Mouse (Mus musculus): Measurements from ENCODE around the gene Blm.

Gene Blm

DNA sequence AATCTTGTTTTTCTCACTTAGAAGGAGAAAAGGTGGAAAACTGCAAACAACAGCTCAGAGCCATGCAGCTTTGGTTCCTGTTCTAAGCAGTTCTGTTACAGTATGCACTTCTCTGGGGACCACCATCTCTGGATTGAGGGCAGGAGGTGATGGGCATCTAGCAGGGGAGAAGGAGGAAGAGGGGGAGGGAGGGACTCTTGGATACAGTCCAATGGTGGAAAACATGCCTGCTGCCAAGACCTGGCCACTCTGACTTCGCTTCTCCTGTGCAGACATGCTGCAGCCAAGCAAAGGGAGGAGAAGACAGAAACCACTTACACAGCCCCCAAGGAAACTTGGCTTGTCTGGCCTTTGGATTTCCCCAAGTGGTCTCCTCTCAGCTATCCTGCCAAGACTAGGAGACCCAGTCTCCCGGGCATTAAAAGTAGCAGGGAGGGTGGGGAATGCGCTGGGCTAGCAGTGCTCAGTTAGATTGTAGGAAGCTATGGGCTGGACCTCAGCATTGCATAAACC lies 77.0 kb downstream of the Blm start:
- DNase-seq, result no peak

DNA sequence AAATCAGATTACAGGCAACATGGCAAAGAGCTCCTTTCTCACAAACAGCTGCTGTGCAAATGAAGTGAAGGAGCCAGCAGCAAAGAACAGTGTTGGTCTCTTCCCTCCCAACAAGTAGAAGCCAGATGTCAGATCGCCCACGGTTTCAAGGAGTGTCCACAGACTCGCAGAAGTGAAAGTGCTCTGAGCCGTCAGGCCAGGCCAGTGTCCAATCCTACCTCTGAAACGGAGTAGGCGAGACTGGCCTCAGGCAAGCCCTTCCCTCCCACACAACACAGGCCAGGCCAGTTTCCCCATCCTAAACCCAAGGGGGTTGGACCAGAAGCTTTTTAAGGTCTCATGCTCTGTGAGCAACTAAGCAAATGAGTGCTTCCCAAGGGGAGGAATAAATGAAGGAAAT lies 77.7 kb downstream of the Blm start:
- no peak for DNase-seq

DNA sequence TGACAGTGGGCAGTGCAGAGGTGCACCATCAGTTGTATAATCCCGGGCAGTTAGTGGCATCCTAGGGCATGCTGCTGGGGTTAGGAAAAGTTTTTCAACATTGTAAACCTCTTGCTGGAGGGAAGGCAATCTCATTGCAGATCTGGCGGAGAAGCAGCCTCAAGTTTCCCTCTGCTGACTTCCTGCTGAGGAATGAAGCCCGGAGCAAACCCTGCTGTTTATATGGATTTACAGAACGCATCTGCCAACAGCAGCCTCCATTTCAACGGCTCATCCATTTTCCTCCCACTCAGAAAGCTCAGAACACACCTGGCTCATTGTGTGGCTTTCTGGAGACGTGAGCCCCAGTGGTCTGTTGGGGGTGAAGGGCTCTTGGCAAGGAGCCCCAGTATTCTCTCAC lies 78.6 kb downstream of the Blm start:
- no peak for DNase-seq

DNA sequence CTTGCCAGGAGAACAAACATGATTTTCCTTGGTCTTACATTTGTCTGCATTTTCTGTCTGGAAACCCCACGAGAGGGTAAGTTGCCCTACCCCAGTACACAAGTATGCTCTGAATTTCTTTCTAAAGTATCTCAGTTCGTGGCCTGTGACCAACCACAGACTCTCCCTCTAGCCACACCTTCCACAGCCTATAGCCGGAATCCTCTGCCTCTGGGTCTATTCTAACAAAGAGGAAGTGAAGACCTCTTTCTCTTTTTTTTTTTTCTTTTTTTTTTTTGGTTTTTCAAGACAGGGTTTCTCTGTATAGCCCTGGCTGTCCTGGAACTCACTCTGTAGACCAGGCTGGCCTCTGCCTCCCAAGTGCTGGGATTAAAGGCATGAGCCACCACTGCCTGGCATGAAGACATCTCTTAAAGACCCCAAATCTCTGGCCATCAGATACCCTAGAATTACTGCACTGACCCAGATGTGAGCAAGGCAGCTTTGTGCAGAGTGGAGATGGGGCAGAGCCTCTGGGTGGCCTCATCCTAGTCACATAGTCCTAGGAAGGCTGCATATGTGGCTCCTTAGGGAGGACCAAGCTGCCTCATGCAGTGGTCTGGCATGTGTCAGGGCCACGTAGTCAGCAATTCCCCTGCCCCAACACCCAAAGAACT lies 79.3 kb downstream of the Blm start:
- DNase-seq, result no peak

DNA sequence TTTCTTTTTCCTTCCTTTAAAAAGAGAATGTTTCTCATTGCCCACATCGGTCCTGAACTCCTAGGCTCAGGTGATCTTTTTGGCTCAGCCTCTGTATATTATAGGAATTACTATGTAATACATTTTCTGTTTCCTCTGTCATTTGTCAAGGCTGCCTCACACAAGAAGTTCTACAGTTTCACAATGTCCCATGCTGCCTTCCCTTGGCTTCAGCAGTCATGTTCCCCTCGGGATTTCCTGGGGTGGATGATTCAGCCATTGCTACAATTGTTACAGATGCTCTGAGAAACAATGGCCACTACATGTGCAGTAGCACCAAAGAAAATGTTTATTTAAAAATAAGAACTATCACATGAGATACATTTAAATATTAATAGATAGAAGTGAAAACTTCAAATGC lies 80.1 kb downstream of the Blm start:
- no peak for DNase-seq

DNA sequence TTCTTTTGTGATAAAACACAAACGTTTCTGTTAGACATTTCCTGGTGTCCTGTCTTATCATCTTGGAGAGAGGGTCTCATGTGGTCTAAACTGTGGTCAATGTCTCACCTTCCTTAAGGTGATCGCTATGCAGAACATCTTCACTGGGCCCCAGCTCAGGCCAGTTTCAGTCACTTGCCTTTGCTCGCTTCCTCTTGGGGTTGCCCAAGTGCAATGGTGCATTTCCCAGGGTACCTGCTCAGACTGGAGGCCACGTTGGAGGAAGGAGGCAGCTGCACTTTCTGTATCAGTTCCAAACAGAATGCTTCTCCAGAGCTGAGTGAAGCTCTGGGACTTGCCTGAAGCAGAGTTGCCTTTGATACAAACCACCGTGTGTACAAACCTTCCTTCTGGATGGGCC lies 80.9 kb downstream of the Blm start:
- DNase-seq, result no peak

DNA sequence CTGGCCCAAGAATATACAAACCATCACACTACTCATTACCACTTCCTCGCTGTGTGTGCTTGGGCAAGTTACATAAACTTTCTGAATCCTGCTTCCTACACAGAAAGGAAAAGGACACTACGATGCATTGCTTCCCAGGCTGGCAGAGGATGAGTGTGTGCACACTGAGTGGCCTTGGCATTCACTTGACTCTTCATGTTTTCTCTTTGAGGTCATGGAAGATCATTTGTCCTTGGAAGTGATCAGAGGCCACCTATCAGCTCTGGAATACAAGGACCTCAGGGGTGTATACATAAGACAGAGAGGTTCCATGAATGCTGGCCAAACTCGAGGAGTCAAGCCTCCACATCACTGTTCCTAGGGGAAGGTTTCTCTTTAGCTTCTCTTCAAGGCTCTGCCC lies 81.8 kb downstream of the Blm start:
- no peak for DNase-seq

DNA sequence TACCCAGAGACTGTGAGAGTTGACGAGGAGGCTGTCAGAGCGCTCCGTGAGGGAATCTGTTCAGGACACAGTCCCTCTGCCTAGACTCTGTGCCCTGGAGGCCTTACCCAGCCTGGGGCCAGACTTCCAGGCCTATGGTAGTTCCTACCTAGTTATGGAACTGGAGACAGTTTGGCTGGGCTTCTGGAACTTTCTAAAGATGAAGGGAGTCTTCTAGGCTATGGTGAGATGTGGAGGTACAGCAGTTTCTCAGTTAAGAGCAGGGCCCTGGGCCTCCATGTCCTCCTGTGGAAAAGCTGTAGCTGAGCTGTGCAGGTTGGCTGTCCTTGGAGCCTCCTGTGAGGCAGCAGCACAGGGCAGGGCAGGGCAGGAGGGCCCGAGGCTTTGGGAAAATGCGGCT lies 82.7 kb downstream of the Blm start:
- no peak for DNase-seq

DNA sequence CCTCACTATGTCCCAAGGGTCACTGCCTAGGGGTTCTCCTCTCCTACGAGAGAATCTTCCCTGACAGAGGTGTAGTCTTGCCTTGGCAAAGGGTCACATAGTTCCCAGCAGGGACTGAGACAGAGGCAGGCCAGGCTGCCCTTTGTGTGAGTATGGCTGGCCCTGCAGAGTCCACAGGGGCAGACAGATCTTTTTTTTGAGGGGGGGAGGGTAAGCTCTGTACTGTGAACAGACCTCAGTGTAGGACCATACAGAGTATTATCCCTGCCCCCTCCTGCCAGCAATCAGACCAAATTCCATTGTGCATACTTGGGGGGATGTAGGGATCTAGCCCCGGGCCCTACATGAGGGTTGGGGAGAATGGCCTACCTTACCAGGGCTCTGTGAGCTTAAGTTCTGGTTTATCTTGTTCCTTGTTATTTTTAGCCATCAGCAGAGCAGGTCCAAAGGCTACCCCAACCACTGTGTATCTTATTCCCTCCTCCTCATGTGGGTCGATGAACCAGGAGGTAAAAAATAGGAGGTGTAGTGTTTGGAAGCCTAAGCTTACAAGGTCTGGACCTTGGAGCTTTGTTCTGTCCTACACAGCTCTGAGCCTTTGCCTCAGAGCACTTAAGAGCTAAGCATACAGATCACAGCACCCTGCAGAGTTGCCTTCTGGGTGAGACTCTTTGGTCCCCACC lies 83.2 kb downstream of the Blm start:
- DNase-seq, result no peak

DNA sequence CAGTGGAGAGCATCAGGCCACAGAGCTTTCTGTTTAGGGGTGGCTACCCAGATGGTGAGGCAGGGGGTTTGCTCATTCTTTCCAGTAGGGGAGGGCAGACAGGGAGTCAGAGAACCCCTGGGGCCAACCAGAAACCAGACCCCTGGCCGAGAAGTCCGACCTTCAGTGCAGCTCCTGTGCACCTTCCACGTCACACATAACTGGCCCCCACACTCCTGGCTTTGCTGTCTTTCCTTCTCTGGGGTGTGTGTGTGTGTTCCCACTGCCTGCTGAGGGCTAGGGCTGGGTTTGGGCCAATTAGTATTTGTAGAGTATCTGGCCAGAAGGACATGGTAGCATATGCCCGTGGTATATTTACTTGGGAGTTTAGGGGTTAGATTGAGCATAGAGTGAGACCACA lies 84.6 kb downstream of the Blm start:
- DNase-seq, result no peak

DNA sequence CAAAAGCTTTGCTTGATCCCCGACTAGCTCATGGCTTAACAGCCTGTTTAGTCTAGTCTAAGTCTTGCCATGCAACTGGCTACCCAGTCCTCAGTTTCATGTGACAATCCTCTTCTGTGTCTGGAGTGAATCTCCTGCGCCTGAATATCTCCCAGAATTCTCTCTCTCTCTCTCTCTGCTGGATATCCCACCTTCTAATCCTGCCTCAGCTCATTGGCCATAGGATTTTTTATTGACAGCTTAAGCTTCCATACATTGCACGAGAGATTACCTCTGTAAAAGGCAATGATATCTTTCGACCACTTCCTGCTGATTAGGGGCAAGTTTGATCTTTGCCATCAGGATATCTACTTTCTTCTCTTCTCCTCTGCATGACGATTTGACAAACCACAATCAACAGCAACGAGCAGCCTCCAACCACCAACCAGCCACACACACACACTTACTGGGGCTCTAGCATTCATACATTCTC lies 85.3 kb downstream of the Blm start:
- DNase-seq, result no peak

DNA sequence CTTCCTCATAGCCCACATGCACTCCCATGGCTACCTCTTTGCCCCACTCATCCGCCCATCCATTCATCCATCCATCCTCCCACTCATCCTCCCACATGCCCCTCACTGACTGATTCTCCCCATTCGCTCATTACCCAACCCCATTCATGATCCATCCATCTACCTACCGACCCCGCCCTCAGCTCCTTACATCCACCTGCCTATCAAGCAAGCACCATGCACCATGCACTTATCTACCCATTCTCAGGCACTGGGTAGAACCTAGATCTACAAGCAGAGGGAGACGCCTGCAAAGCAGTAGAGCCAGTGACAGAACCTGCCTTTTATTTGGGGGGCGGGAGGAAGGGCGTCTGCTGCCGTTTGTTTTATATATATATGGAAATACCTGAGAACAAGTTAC lies 87.6 kb downstream of the Blm start:
- peak; percentile 2 for DNase-seq

DNA sequence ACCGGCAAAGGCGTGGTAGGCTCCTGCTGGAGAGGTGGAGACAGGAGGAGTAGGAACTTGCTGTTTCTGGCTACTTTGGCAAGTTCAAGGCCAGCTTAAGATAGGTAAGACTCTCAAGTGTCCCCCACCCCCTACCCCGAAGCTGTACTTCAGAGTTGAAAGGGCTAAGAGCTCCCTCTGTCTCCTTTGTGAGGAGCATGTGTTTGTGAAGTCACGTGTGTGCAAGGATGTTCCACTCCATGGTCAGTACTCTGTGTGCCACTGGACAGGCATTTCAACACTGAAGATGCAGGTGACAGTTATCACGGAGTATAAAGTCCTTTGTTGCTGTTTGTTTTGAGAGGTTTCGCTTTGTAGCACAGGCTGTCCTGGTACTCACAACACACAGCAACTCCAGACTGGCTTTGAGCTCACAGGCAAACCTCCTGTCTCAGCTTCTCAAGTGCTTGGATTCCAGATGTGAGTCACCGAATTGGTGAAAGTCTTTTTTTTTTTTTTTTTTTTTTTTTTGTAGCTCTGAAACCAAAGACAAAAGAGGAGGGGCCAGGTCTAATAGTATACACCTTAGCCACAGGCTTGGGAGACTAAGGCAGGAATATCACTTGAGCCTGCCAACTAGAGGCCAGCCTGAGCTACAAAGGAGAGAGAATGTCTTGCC lies 88.6 kb downstream of the Blm start:
- DNase-seq, result no peak

DNA sequence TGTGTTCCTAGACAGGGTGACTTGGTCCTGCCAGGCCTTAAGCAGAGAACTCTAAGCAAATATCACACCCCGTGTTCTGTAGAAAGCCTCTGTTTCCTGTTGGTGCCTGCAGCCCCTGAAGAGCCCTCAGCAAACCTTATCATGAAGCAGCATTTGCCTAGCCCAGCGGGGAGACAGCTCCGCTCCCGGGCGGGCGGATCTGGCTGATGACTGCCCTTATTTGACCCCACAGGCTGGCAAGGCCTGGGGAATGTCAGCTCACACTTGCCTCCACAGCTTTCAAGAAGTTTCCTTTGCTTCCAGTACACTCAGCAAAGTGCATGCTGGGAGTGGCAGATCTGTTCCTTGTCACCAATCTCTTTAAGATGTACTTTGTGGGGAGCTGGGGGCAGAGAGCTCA lies 89.4 kb downstream of the Blm start:
- DNase-seq, result peak; percentile 60

DNA sequence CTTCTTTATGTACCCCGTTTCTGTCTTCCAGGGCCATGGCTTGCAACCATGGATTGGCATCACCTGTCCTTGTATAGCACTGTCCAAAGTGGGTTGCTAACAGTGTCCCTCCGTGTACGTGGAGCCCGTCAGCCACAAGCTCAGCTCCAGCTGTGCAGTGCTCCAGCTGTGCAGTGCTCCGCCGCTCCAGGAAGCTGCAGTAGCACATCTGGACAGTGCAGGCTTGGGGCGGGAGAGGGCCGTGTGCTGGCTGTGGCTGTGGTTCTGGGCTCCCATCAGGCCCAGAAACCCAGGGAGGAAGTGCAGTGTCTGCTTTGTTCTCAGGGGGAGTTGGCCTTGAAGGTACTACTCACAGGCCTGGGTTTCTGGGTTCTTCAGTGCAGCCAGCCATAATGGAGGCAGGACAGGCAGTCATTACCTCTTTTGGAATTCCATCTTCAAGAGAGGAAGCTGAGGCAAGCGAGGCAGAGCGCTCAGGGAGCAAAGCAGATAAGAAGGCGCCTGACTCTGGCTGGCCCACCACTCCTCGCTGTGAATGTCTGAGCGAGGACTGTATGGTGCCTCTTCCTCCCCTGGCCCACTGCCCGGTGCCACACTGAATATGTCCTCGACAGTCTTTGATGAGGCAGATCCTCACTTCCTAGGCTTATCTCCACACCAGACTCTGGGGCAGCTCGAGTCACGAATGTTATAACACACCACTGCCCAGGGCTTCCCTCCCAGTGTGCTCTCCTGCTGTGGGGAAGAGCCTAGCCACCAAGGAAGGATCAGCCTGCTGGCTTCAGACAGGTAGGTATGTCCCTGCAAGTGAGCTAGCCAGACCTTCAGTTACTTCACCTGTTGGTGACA lies 90.3 kb downstream of the Blm start:
- DNase-seq, result peak; percentile 45

DNA sequence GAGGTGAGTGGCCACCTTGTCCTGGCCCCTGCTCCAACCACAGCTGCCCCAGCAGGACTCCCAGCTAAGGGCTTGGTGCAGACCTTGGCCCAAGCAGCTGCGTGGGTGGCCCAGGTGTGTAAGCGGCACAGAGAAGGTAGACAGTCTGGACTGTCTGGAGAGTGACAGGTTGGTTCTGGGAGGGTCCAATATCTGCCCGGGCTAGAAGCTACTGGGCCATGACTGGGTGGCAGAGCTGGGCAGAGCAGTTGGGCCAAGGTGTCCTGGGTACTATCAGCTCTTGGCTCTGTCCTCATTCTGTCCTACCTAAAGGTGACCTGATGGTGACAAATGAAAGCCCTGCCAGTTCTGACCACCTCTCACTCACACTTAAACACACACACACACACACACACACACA lies 91.8 kb downstream of the Blm start:
- no peak for DNase-seq

DNA sequence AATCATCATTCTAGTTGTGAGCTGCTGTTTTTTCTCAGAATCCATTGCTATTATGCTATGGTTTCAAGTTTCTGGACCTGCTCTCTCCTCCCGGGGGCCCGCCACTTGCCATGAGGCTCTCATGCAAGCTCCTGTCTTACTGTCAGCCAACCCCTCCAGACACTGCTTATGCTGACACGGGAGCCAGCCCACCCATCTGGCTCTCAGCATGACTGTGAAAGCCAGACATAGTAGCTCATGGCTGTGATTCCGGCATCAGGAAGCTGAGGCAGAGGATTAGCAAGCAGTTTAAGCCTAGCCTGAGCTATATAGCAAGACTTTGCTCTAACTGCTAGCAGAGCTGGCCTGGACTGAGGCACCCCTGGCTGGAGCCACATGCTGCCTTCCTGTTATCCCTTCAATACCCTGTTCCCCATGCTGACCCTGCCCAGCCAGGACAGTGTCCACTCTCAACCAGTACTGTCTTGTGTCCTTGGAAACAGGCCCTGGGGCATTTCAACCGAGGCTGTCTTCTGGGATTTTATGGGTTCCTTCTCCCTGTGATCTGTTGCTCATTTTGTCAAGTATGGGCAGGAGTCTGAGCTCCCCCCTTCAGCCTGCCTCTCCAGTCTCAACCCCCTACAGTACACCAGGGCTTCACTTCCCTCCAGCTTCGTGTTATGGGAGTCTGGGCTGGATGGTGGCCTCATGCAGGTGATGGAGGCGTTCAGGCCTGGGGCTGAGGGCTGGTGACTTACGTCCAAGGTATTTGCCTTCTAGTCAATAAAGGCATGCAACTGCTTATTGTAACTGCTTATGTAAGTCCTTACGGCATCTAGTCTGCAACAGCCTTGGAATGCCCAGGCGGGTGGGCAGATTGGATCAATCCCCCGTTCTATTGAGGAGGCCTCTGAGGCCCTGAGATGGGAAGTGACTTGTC lies 92.7 kb downstream of the Blm start:
- no peak for DNase-seq

DNA sequence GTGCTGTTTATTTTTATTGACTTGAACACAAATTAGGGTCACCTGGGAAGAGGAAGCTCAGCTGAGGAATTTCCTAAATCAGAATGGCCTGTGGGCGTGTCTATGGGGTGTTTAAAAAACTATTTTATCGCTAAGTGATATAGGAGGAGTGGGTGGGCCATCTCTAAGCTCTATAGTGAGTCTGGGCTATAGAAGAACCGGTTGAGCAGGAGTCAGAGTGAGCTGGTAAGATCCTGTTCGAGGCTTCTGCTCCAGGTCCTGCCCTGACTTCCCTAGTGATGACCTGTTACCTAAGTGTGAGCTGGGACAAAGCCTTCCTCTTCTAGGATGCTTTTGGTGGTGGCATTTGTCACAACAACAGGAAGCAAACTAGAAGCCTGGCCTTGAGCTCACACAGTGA lies 94.2 kb downstream of the Blm start:
- DNase-seq, result no peak

DNA sequence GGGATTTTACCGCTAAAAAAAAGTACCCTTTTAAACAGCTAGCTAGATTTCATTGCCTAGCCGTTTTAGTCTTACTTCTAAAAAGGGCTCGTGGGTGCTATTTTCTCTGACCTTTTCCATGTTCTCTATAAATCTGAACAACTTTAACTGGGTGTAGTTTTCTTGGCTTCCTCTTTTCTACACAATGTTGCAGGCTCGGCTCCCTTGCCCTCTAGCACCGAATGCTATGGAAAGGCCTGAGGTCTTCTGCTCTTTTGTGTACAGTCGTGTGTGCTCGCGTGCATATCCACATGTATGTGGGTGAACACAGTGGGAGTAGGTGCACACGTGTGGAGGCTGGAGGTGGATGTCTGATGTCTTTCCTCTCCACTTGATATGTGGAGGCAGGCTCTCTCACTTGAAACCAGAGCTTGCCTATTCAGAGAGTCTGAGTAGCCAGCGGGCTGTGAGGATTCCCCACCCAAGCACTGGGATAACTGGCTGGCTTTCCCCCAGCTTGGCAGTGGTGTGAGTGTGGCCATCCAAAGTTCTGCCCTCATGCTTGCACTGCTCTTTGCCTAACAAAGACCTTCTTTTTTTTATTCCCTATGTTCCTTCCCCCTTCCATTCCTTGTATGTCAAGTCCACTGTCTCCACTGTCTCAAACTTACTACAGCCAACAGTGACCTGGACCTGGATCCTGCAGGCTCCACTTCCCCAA lies 95.0 kb downstream of the Blm start:
- DNase-seq, result no peak

DNA sequence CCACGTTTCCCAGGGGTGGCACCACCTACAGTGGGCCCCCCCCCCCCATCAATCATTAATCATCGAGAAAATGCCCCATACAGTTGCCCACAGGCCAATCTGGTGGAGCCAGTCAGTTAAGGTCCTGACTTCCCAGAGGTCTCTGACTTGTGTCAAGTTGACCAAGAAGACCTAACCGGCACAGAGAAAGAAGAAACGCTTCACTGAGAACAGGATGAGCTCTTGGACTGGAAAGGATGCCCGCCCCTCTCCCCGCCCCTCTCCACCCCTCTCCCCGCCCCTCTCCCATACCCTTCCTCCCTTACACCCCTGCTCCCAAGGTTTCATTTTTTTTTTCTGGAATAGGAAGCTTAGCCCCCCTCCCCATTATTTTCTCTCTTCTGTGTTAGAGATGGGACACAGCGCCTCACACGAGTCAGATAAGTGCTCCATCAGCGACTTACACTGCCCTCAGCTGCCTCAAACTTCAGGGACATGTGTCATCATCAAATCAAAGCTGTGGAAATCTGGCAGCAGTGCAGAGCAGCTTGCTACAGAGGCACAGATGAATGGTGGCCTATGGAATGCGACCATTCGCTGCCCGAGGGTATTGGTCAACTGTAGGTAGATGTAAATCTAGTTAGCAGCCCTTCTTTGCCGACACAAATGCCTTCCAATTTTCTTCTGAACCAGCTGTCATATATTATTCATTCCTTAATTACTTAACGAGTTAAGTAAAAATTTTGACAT lies 95.7 kb downstream of the Blm start:
- DNase-seq, result no peak

DNA sequence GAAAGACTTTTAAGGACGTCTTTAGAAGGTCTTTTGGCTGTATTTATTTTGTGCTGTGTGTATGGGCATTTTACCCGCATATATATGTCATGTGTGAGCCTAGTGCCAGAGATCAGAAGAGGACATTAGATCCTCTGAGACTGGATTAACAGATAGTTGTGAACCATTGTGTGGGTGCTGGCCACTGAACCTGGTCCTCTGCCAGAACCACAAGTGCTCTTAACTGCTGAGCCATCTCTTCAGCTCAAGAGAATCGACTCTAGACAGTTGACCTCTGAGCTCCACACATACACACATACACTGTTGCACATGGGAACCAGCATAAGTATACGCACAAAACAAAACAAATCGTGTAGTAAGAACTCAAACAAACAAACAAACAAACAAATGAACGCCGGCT lies 98.3 kb downstream of the Blm start:
- DNase-seq, result no peak
